Mouse (Mus musculus) gastrocnemius, adult 18-20 months (tissue): ENCODE measurements around the gene Arl6ip1. TPM values are rescaled to one million over a fixed set of nuclear protein-coding genes. Genes with fewer than 3 reads are reported as not detected.
"Not testable (repeated sequence)": the region's sequence is repeated elsewhere in the genome, so short reads cannot be mapped to it uniquely, and the experiment has no call there.

Experiments
- DNase-seq: peaks from one replicate; pipeline ENCODE4 v3.0.0; 2021; ENCODE audit warnings: low spot score
- long read RNA-seq, 2 experiments: library from polyadenylated mRNA; stranded (forward); transcript quantifications; one replicate each; pipeline ENCODE4 v2.0.0; 2021
- total RNA-seq, 2 experiments: library from RNA; stranded (reverse); gene quantifications; 2 replicates each; pipeline ENCODE4 v1.2.3; 2021

Gene Arl6ip1
- 1 to 10 TPM; 7.2 to 8.2 TPM for total RNA-seq
- long read RNA-seq, experiment 1, transcript Arl6ip1-201 (6 exons, 2,171 nt), result major isoform, 12 of 12 reads
- long read RNA-seq, experiment 1, partial matches to known transcripts, result 0 of 12 reads
- long read RNA-seq, experiment 1, other reads (novel, unspliced or antisense), result 0 of 12 reads
- long read RNA-seq, experiment 2, transcript Arl6ip1-201 (6 exons, 2,171 nt), result major isoform, 16 of 16 reads
- long read RNA-seq, experiment 2, partial matches to known transcripts, result 0 of 16 reads
- long read RNA-seq, experiment 2, other reads (novel, unspliced or antisense), result 0 of 16 reads

GRCm38 (mm10) chr7:118129430-118130041, at the start of gene Arl6ip1:
Arl6ip1 (minus strand) TSS chr7:118129662.
- DNase-seq, result peak; percentile 98

DNA sequence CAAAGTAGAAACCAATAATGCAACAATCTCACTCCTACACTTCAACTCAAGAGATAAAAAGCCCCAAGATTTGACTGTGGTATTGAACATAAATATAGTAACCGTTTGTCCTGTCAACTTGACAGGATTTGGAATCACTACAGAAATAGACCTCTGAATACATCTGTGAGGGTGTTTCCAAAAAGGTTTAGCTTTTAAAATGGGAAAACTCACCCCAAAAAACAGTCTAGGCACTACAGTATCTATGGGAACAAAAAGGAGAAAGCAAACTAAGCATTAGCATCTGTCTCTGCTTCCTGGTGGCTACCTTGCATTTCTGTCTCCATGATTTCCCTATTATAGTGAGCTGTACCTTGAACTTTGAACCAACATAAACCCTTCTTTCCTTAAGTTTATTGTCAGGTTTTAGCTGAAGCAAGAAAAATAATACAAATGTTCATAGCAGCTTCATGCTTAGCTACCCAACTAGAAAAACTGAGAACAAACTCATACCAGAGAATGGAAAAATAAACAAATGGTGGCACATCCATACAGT, 46.4 kb upstream of the Arl6ip1 start:
- DNase-seq, result no peak

DNA sequence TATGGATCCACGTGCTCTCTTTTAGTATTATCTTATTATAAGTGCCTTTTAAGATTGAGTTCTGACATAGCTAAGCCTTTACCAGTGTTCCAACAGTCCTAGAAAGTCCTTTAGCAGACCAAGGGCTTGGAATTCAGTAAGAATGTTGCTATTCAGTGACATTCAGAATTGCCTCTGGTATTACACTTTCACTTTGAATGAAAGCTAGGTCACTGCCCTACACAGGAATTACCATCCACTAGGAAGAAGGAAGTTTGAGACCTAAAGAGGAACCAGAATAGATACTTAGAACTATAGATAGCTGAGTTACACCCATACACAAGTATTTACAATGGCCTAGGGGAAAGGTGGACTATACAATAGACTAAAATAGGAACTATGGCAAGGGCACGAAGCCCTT, 40.7 kb upstream of the Arl6ip1 start:
- not testable (repeated sequence) for DNase-seq

- no peak for DNase-seq
Observed at GRCm38 (mm10) chr7:118163006-118163405, 33.5 kb upstream of the Arl6ip1 start.

GRCm38 (mm10) chr7:118160121-118160520, 30.7 kb upstream of the Arl6ip1 start:
- no peak for DNase-seq

DNA sequence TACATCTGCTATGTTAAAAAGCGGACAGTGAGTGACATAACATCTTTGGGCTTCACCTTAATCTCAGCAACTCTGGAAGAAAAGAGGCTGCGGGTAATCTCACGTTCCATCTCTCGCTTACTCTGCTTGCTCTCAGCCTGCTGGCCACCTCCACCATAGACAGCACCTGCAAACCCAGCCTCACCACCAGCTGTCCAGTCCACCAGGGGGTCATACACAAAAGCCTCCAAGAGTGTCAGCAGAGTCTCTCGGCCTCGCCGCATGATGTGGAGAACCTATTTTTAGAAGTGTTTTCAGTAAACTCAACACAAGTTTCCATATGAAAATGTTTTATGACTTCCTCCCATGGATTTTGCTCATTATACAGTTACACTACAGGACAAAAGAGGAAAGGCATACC, 27.0 kb upstream of the Arl6ip1 start:
- no peak for DNase-seq

GRCm38 (mm10) chr7:118154150-118154549, 24.7 kb upstream of the Arl6ip1 start:
- DNase-seq, result no peak

DNA sequence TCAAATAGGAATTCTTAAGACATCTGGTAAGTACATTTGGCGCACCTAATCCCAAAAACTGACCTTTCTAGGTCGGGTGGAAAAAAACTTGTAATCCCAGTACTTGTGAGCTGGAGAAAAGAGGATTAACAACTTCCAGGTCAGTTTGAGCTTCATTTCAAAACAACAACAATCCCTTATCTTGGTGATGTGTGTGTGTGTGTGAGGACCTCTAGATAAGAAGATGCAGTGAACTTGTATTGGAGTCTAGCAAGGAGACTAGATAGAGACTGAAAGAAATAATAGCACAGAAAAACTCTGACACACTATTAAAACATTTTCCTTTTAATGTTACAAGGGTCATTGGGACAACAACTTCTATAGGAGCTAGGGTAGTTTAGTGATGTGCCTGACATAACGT, 14.1 kb upstream of the Arl6ip1 start:
- no peak for DNase-seq

DNA sequence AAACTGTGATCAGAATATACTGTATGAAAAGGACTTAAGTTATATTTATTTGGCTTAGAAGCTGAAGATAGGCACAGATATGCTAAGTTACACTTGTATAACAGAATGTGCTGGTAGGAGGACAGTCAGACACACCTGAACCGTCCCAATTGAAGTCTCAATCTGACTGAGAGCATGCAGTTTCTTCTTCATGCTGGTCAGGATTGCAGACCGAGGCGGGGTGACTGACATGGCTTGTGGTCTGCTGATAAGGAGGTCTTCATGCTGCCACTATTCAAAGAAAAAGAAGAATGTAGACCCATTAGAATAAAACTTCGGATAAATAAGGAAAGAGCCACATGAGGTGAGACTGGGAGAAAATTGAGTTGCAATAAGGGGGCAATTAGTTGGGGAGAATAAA, 13.7 kb upstream of the Arl6ip1 start:
- no peak for DNase-seq

DNA sequence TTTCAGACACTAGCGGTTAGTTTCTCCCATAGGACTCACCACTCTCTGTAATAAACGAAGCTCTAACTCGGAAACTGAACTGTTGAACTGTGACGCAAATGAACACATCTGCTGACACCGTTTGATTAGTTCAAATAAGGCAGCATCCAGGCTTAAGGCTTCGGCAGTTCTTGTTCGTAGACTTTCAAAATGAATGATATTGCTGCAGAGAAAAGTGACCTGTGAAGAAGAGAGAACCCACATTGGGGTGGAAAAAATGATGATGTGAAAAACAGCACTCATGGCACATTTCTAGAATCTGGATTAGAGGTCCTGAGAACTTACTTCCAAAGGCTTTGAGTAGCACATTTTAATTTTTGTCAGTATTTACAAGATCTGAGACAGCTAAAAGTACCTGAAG, 11.8 kb upstream of the Arl6ip1 start:
- no peak for DNase-seq

DNA sequence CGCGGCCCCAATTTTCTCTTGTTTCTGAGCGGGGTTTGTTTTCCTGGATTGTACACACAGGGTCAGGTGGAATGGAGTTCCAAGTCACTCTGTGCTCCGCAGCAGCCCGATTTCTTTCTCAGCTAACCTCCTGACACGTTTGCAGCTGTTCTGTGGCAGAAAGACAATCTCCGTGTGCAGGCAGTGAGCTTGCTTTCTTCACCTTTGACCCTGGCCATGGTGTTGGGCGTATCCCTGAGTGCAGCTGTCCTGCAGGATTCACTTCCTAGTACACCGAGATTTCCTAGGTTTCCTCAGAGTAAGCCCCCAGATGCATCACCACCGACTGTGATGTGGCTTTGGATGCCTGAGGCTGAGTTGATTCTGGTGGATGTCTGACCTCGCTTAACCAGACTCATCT, 5.7 kb upstream of the Arl6ip1 start:
- no peak for DNase-seq

- no peak for DNase-seq
Observed at GRCm38 (mm10) chr7:118128925-118129429, 485 bp downstream of the Arl6ip1 start.

GRCm38 (mm10) chr7:118126219-118126875, 3.1 kb downstream of the Arl6ip1 start:
- DNase-seq, result no peak

DNA sequence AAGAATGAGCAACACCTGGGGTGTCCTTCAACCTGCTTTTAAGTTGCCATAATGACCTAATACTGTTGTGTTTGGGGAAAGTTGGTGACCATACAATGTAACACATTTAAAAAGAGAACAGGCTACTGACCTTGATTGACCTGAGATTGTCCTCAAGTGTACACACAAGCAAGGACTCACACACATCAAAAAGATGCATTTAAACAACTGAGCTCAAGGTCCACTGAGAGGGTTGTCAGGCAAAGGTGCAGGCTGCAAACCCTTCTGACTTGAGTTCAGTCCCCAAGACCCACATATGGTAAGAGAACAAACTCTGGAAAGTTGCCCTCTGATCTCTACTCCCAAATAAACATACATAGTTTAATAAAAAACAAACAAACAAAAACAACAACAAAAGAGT, 3.7 kb downstream of the Arl6ip1 start:
- DNase-seq, result no peak

- DNase-seq, result no peak
Observed at GRCm38 (mm10) chr7:118123512-118124411, 5.7 kb downstream of the Arl6ip1 start.

DNA sequence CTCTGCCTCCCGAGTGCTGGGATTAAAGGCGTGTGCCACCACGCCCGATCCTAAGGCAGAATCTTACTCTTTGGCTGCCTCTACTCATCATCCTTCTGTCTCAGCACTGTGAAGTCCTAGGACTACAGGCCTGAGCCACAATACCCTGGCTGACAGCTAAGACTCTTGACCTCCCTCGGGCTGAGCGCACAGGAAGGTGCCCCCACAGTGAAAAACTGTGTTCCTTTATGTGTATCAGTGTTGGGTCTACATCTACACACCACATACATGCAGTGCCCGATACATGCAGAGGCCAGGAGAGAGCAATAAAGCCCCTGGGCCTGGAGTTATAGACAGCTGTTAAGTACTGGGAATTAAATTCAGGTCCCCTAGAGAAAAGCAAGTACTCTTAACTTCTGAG, 7.2 kb downstream of the Arl6ip1 start:
- DNase-seq, result no peak

DNA sequence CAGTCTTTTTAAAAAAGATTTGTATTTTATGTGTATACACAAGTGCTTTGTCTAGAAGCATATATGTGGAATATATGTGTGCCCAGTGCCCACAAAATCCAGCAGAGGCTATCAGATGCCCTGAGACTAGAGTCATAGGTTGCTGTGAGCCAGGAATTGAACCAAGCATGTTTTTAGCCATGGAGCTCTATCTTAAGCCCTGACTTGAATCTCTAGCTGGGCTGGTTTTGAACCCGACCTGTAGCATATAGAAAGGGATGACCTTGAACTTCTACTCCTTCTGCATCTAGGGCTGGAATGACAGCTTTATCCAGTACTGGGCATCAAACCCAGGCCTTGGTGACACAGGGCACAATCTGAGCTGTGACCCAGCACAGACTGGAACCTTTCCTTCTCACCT, 8.8 kb downstream of the Arl6ip1 start:
- no peak for DNase-seq

DNA sequence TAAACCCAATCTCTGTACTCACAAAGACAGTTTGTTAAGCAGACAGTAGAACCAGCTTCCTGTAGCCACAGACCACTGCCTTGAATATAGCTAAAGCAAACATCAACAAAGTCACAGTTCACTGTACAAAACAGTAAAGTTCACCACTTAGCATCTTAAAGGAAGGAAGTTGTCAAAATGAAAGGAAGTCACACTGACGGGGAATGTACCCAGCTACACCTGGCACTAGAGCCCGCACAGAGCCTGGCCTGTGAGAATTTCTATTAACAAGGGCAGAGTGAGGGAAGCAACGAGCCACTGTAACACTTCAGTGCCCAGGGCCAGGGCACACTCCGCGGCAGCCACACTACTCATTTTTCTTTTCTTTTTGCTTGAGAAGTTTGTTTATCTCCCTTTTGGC, 9.5 kb downstream of the Arl6ip1 start:
- DNase-seq, result no peak

GRCm38 (mm10) chr7:118119142-118119541, 10.3 kb downstream of the Arl6ip1 start:
- DNase-seq, result no peak

- DNase-seq, result no peak
Observed at GRCm38 (mm10) chr7:118118426-118118825, 11.0 kb downstream of the Arl6ip1 start.

DNA sequence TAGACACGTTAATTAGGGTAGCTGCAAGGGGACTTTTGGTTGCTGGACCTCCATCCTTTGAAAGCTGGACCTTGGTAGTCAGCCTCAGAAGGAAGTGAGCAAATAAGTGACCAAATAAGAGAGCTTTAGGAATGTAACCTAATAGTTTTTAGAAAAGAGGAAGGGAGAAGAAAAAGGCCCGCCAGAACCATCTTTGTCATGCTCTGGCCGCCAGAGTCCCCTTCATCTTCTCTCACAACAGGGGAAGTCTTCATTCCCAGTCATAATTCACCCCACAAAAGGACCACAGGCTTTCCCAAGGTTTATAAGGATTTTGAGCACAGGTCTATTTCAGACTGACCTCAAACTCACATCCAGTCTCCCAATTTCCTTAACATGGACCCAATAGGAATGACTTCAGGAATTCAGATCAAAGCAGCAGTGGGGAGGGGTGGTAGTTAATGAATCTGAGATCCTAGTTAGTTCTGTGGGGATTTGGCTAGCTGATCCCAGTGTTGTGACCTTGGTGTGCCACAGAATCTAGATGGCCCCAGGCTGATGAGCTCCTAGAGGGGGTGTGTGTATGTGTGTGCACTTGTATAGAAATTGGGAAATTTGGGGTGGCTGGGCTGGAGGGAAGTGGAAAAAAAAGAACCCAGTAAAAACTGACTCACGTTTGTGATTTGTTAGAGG, 11.8 kb downstream of the Arl6ip1 start:
- no peak for DNase-seq
